Mouse (Mus musculus) cortical plate, adult 2 months (tissue): ENCODE results near the gene Mtfmt.
A peak's percentile ranks its signal among the peaks of the same experiment; 100 is the strongest.

Source experiments
- CTCF ChIP-seq: fragments of 200-500 bp; IDR thresholded peaks from 2 replicates; pipeline ENCODE4 v1.5.1; 2011; ENCODE audit warnings: mild to moderate bottlenecking, control low read depth, low read length; ENCODE audit not compliant: insufficient read depth; ENCODE audit errors: extremely low read depth
- POLR2A ChIP-seq: fragments of 200-500 bp; IDR thresholded peaks from 2 replicates; pipeline ENCODE4 v1.6.1; 2011; ENCODE audit warnings: mild to moderate bottlenecking, low read length, control low read depth; ENCODE audit not compliant: insufficient read depth; ENCODE audit errors: extremely low read depth

- TF ChIP-seq POLR2A (peak; percentile 92; the same call in 1 of the 2 replicates), CTCF (no peak)
Measured at GRCm38 (mm10) chr9:65435671-65436301, at the start of gene Mtfmt.
